Mouse (Mus musculus): Measurements from ENCODE around the gene Serpina1b. TPM values are rescaled to one million over a fixed set of nuclear protein-coding genes. Genes with fewer than 3 reads are reported as not detected.
"Not testable (repeated sequence)": the region's sequence is repeated elsewhere in the genome, so short reads cannot be mapped to it uniquely, and the experiment has no call there.

The Serpina1b gene
- total RNA-seq (2017): not detected in 2 replicates

- not testable (repeated sequence) for ATAC-seq (replicated peaks in 1 of 2; ENCODE audit: insufficient read depth in 1 of 2, low FRiP score in 2 of 2, low TSS enrichment in 1 of 2, low read depth in 1 of 2, poor library complexity in 2 of 2, severe bottlenecking in 2 of 2)
Observed at GRCm38 (mm10) chr12:103830273-103830672, at the start of gene Serpina1b. Gene Serpina1b (minus strand): TSS chr12:103830373.

GRCm38 (mm10) chr12:103866873-103867272 is 36.7 kb upstream of the Serpina1b start:
- ATAC-seq (replicated peaks in 1 of 2; ENCODE audit: insufficient read depth in 1 of 2, low FRiP score in 2 of 2, low TSS enrichment in 1 of 2, low read depth in 1 of 2, poor library complexity in 2 of 2, severe bottlenecking in 2 of 2): not testable (repeated sequence)

- not testable (repeated sequence) for ATAC-seq (replicated peaks in 1 of 2; ENCODE audit: insufficient read depth in 1 of 2, low FRiP score in 2 of 2, low TSS enrichment in 1 of 2, low read depth in 1 of 2, poor library complexity in 2 of 2, severe bottlenecking in 2 of 2)
Observed at GRCm38 (mm10) chr12:103863101-103863974, 33.2 kb upstream of the Serpina1b start, which contains the start of gene Serpina1a. Gene Serpina1a (minus strand): TSS chr12:103863562.

GRCm38 (mm10) chr12:103860976-103861375 is 30.8 kb upstream of the Serpina1b start:
- no peak for ATAC-seq (replicated peaks in 1 of 2; ENCODE audit: insufficient read depth in 1 of 2, low FRiP score in 2 of 2, low TSS enrichment in 1 of 2, low read depth in 1 of 2, poor library complexity in 2 of 2, severe bottlenecking in 2 of 2)

GRCm38 (mm10) chr12:103860571-103860970 is 30.4 kb upstream of the Serpina1b start:
- ATAC-seq (replicated peaks in 1 of 2; ENCODE audit: insufficient read depth in 1 of 2, low FRiP score in 2 of 2, low TSS enrichment in 1 of 2, low read depth in 1 of 2, poor library complexity in 2 of 2, severe bottlenecking in 2 of 2): not testable (repeated sequence)

- not testable (repeated sequence) for ATAC-seq (replicated peaks in 1 of 2; ENCODE audit: insufficient read depth in 1 of 2, low FRiP score in 2 of 2, low TSS enrichment in 1 of 2, low read depth in 1 of 2, poor library complexity in 2 of 2, severe bottlenecking in 2 of 2)
Observed at GRCm38 (mm10) chr12:103859584-103859983, 29.4 kb upstream of the Serpina1b start.

- not testable (repeated sequence) for ATAC-seq (replicated peaks in 1 of 2; ENCODE audit: insufficient read depth in 1 of 2, low FRiP score in 2 of 2, low TSS enrichment in 1 of 2, low read depth in 1 of 2, poor library complexity in 2 of 2, severe bottlenecking in 2 of 2)
Observed at GRCm38 (mm10) chr12:103853032-103853431, 22.9 kb upstream of the Serpina1b start.

GRCm38 (mm10) chr12:103827661-103828372 is 2.4 kb downstream of the Serpina1b start:
- not testable (repeated sequence) for ATAC-seq (replicated peaks in 1 of 2; ENCODE audit: insufficient read depth in 1 of 2, low FRiP score in 2 of 2, low TSS enrichment in 1 of 2, low read depth in 1 of 2, poor library complexity in 2 of 2, severe bottlenecking in 2 of 2)

- not testable (repeated sequence) for ATAC-seq (replicated peaks in 1 of 2; ENCODE audit: insufficient read depth in 1 of 2, low FRiP score in 2 of 2, low TSS enrichment in 1 of 2, low read depth in 1 of 2, poor library complexity in 2 of 2, severe bottlenecking in 2 of 2)
Observed at GRCm38 (mm10) chr12:103823826-103824225, 6.3 kb downstream of the Serpina1b start.

GRCm38 (mm10) chr12:103773246-103773851 is 56.8 kb downstream of the Serpina1b start, which contains the start of gene Serpina1d:
Gene Serpina1d (minus strand): TSS chr12:103773592.
- not testable (repeated sequence) for ATAC-seq (replicated peaks in 1 of 2; ENCODE audit: insufficient read depth in 1 of 2, low FRiP score in 2 of 2, low TSS enrichment in 1 of 2, low read depth in 1 of 2, poor library complexity in 2 of 2, severe bottlenecking in 2 of 2)

- not testable (repeated sequence) for ATAC-seq (replicated peaks in 1 of 2; ENCODE audit: insufficient read depth in 1 of 2, low FRiP score in 2 of 2, low TSS enrichment in 1 of 2, low read depth in 1 of 2, poor library complexity in 2 of 2, severe bottlenecking in 2 of 2)
Observed at GRCm38 (mm10) chr12:103770597-103770996, 59.6 kb downstream of the Serpina1b start.

- ATAC-seq (replicated peaks in 1 of 2; ENCODE audit: insufficient read depth in 1 of 2, low FRiP score in 2 of 2, low TSS enrichment in 1 of 2, low read depth in 1 of 2, poor library complexity in 2 of 2, severe bottlenecking in 2 of 2): not testable (repeated sequence)
Observed at GRCm38 (mm10) chr12:103763083-103763482, 67.1 kb downstream of the Serpina1b start.

- ATAC-seq (replicated peaks in 1 of 2; ENCODE audit: insufficient read depth in 1 of 2, low FRiP score in 2 of 2, low TSS enrichment in 1 of 2, low read depth in 1 of 2, poor library complexity in 2 of 2, severe bottlenecking in 2 of 2): not testable (repeated sequence)
Observed at GRCm38 (mm10) chr12:103760316-103760715, 69.9 kb downstream of the Serpina1b start.

GRCm38 (mm10) chr12:103745957-103746356 is 84.2 kb downstream of the Serpina1b start:
- ATAC-seq (replicated peaks in 1 of 2; ENCODE audit: insufficient read depth in 1 of 2, low FRiP score in 2 of 2, low TSS enrichment in 1 of 2, low read depth in 1 of 2, poor library complexity in 2 of 2, severe bottlenecking in 2 of 2): not testable (repeated sequence)

GRCm38 (mm10) chr12:103737791-103738580 is 92.2 kb downstream of the Serpina1b start:
- ATAC-seq (replicated peaks in 1 of 2; ENCODE audit: insufficient read depth in 1 of 2, low FRiP score in 2 of 2, low TSS enrichment in 1 of 2, low read depth in 1 of 2, poor library complexity in 2 of 2, severe bottlenecking in 2 of 2): not testable (repeated sequence)

GRCm38 (mm10) chr12:103735566-103735965 is 94.6 kb downstream of the Serpina1b start:
- ATAC-seq (replicated peaks in 1 of 2; ENCODE audit: insufficient read depth in 1 of 2, low FRiP score in 2 of 2, low TSS enrichment in 1 of 2, low read depth in 1 of 2, poor library complexity in 2 of 2, severe bottlenecking in 2 of 2): not testable (repeated sequence)

- not testable (repeated sequence) for ATAC-seq (replicated peaks in 1 of 2; ENCODE audit: insufficient read depth in 1 of 2, low FRiP score in 2 of 2, low TSS enrichment in 1 of 2, low read depth in 1 of 2, poor library complexity in 2 of 2, severe bottlenecking in 2 of 2)
Observed at GRCm38 (mm10) chr12:103735101-103735500, 95.1 kb downstream of the Serpina1b start.
